Mouse (Mus musculus) cortical plate, adult 2 months (tissue): ENCODE results near the gene Efcab1. TPM values are rescaled to one million over a fixed set of nuclear protein-coding genes. Genes with fewer than 3 reads are reported as not detected.
A peak's percentile ranks its signal among the peaks of the same experiment; 100 is the strongest.
"Not testable (repeated sequence)": the region's sequence is repeated elsewhere in the genome, so short reads cannot be mapped to it uniquely, and the experiment has no call there.

ENCODE experiments used
- H3K27ac ChIP-seq: fragments of 200-500 bp; 2 replicates; pipeline ENCODE4 v1.5.1; 2012; ENCODE audit warnings: low read length, control low read depth, inconsistent platforms; ENCODE audit not compliant: insufficient read depth
- H3K4me1 ChIP-seq: fragments of 200-500 bp; 2 replicates; pipeline ENCODE4 v1.6.1; 2011; ENCODE audit warnings: low read length; ENCODE audit not compliant: control insufficient read depth, insufficient read depth
- H3K4me3 ChIP-seq: fragments of 200-500 bp; 2 replicates; pipeline ENCODE4 v1.5.1; 2011; ENCODE audit warnings: mild to moderate bottlenecking, low read length, control low read depth; ENCODE audit not compliant: insufficient read depth
- CTCF ChIP-seq: fragments of 200-500 bp; IDR thresholded peaks from 2 replicates; pipeline ENCODE4 v1.5.1; 2011; ENCODE audit warnings: mild to moderate bottlenecking, control low read depth, low read length; ENCODE audit not compliant: insufficient read depth; ENCODE audit errors: extremely low read depth
- POLR2A ChIP-seq: fragments of 200-500 bp; IDR thresholded peaks from 2 replicates; pipeline ENCODE4 v1.6.1; 2011; ENCODE audit warnings: mild to moderate bottlenecking, low read length, control low read depth; ENCODE audit not compliant: insufficient read depth; ENCODE audit errors: extremely low read depth
- polyA plus RNA-seq: library from polyadenylated mRNA; depleted of rRNA; stranded (reverse); fragments of >200 nt; gene quantifications from 2 replicates; pipeline ENCODE4 v1.2.3, GENCODE M21; 2012; rRNA removed

The Efcab1 gene
- polyA plus RNA-seq: 3.9 and 4.4 TPM in 2 replicates

DNA sequence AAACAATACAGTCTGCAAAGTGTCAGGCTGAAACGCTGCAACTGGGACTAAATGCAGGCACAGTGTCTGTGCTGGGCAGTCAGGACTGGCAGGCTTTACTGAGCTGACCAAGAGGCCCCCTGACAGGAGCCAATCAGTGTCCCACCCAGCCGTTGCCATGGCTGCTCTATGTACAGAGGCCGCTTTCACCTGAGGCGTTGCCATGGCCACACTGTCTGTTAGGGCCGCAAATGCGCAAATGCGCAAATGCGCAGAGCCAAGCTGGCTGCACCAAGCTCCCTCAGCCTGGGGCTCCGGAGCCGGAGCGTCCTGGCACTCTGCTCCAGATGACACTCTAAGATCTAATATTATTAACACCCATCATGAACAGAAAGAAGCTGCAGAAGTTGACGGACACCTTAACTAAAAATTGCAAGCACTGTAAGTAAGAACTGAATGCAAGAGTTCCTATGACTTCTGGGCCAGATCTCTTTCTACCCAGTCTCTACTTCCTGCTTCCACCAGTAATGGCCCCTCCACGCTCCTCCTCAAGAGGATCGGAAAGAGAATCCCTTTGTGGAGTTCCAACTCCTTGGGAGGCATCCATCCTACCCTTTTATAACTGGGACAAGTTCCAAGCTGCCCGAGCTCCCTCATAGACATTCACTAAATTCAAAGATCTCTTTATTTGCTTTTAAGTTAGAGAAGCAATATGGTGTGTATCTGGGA lies at the start of gene Efcab1:
Gene Efcab1, plus strand, starts transcription at position 214 of the 708 bp plus-strand sequence.
- TF ChIP-seq CTCF (no peak), POLR2A (peak; percentile 55; the same call in 1 of the 2 replicates)
- peak within 1 kb of the TSS; percentile 34 for H3K4me3 ChIP-seq
- no peak within 1 kb of the TSS for H3K27ac ChIP-seq

DNA sequence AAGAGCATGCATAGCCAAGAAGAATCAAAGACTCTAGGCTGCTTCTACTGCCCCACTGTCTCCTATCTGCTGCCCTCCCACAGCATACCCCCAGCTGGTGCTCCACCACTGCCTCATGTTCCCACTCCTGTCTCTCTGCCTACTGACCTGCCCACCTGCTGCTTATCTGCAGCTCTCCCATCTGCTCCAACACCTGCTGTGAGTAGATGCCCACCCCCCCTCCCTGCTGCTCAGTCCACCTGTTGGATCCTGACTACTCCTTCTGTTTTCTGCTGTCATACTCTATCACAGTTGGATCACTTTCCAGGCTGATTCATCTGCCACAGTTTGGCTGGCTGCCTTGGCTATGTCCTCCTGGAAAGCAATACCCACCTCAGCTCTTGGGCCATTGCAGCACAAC lies 47.0 kb upstream of the Efcab1 start:
- Histone ChIP-seq H3K4me3 (no peak overlapping the region), H3K4me1 (no peaks in the 10 kb centered on the region), H3K27ac (no peak overlapping the region)
- TF ChIP-seq POLR2A: no peak
- no peak for TF ChIP-seq CTCF

More for the DNA sequence above, at the start of gene Efcab1:
- no peaks in the 10 kb centered on the region for H3K4me1 ChIP-seq

DNA sequence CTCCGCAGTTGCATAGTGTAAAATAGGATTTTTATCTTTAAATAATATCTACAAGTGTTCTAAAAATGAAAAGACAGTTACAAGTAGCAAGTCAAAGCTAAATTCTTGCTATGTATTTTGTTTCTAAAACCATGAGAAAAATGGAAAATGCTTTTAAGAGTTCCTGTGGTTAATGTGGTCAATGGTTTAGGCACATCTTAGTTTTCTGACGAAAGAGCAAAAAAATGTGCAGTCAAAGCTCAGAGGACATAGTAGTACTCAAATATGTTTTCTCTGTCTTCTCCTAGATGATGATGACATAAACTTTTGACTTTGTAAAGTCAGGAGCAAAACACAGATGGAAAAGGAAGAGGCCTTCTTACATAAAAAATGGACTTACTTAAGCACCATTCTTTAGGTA lies 21.5 kb upstream of the Efcab1 start:
- no peak for TF ChIP-seq POLR2A
- TF ChIP-seq CTCF: no peak
- H3K4me1 ChIP-seq: no peaks in the 10 kb centered on the region
- no peak overlapping the region for H3K4me3 ChIP-seq
- no peak overlapping the region for H3K27ac ChIP-seq

DNA sequence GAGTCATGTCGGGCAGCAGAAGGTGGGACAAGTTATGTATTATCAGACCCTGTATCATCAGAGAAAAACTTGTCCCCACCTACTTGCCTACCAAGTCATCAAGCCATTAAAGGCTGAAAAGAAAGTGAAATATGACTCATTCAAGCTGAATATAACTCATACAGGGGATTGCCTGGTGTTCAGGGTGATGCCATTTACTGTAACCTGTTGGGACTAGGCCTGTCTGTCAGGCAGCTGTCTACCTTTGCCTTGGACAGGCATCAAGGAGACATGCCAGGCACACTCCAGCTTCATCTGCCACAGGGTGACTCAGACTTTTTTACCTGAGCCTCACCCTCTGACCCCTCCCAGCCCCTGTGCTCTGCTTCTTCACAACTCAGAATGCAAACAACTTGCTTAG lies 21.0 kb upstream of the Efcab1 start:
- Histone ChIP-seq H3K27ac (no peak overlapping the region), H3K4me1 (no peaks in the 10 kb centered on the region), H3K4me3 (no peak overlapping the region)
- TF ChIP-seq POLR2A (no peak), CTCF (no peak)

DNA sequence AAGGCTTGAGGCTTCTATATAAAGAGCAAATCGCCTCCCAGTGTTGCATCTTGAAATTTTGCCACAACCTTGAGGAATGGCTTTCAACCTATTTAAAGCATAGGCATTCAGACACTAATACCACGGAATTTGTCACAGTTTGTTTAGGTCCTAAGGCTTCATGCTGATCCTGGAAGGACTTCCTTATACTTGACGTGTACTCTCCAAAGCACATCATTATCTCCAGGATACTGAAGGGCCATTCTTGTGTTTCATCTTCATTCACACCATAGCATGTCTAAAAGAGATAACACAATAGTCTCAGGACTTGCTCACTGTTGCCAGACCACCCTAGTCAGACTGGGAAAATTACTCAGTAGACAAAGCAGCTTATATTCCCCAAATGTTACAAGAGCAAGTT lies 13.9 kb upstream of the Efcab1 start:
- Histone ChIP-seq H3K27ac (no peak overlapping the region), H3K4me3 (no peak overlapping the region), H3K4me1 (no peaks in the 10 kb centered on the region)
- TF ChIP-seq CTCF (no peak), POLR2A (no peak)

DNA sequence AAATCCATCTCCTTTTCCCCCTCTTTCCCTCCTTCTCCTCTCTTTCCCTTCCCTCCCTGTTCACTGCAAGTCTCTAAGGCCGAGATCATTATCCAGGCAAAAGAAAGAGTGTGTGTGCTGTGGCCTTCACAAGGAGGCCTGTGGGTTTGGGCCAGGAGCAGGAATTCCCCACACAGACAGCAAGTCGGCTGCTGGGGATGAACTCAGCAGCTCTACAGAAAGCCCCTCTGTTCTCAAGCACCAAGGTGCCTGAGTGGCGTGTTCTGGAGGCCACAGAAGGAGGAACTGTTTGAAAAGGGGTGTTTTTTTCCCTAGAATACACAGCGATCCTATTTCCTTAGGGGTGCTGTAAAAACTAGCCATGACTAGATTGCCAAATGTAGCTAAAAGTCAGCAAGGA lies 12.5 kb upstream of the Efcab1 start:
- no peak overlapping the region for H3K27ac ChIP-seq
- no peak overlapping the region for H3K4me3 ChIP-seq
- TF ChIP-seq POLR2A (no peak), CTCF (no peak)
- H3K4me1 ChIP-seq: no peaks in the 10 kb centered on the region

DNA sequence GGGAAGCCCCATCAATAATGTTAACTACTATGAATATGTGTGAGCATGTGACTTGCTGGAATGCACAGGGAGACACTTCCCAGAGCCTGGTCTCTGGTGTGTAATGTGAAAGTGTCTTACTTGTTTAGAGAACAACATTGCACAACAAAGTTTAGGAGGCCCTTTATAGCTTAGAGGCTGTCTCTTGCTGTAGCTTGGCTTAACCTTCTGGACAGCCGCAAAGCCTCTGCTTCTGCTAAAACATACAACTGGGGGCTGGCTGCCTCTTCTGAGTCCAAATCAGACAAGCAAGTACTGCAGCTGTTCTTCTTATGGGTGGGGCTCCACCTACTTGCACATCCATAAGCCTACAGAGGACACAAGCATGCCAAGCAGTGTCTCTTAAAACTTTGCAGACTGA lies 11.7 kb upstream of the Efcab1 start:
- TF ChIP-seq CTCF (no peak), POLR2A (no peak)
- Histone ChIP-seq H3K27ac (no peak overlapping the region), H3K4me1 (no peaks in the 10 kb centered on the region), H3K4me3 (no peak overlapping the region)

DNA sequence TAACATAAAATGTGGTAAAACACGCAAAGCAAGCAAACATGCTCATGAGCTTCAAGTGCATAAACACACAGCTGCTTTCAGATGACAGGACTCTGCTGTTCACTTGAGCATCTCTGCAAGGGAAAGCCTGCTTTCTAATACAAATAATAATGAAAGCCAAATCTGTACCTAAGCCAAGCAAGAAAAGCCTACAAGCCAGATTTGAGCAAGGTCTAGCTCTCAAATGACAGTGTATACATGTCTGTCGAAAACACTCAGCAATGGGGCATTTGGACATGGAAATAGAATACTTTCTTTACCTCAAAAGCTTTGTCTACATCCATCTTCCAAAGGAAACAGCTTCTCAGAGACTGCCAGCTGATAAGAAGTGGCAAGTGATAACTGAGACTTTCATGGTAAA lies 10.9 kb upstream of the Efcab1 start:
- H3K27ac ChIP-seq: no peak overlapping the region
- no peaks in the 10 kb centered on the region for H3K4me1 ChIP-seq
- no peak overlapping the region for H3K4me3 ChIP-seq
- TF ChIP-seq CTCF: no peak
- TF ChIP-seq POLR2A: no peak

DNA sequence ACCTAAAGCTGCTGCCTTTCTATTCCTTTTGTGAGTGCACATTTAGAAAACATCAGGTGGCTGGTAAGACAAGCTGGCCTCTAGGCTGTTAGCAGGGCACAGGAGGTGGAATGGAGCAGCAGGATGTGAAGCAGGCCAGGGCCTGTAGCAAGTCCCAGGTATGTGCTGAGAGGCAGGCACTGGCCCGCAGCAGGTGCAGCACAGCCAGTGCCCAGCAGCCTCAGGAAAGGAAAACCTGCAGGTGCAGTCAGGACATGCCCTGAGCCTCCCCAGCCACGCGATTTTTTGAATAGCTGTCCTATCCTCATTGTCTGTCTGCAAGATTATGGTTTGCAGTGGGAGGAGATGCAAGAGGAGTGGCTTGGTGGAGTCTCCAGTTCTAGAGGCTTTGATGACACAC lies 24.3 kb downstream of the Efcab1 start:
- H3K27ac ChIP-seq, H3K4me3 ChIP-seq, H3K4me1 ChIP-seq: not testable (repeated sequence)

DNA sequence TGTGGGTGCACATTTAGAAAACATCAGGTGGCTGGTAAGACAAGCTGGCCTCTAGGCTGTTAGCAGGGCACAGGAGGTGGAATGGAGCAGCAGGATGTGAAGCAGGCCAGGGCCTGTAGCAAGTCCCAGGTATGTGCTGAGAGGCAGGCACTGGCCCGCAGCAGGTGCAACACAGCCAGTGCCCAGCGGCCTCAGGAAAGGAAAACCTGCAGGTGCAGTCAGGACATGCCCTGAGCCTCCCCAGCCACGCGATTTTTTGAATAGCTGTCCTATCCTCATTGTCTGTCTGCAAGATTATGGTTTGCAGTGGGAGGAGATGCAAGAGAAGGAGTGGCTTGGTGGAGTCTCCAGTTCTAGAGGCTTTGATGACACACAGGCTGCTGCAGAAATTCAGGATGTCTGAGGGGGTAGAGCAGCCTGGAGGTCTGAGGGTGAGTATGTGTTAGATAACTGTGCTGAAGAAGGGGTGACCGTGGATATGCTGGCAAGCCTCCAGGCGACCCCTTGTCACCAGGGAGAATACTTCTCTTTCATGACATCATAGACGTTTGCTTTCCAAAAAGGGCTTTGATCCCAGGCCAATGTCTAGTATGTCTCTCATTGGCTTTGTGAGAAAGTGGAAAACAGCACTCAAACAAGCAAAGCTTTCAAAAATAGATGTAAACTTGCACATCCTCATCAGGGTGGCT lies 30.2 kb downstream of the Efcab1 start:
- H3K27ac ChIP-seq, H3K4me1 ChIP-seq, H3K4me3 ChIP-seq: not testable (repeated sequence)

DNA sequence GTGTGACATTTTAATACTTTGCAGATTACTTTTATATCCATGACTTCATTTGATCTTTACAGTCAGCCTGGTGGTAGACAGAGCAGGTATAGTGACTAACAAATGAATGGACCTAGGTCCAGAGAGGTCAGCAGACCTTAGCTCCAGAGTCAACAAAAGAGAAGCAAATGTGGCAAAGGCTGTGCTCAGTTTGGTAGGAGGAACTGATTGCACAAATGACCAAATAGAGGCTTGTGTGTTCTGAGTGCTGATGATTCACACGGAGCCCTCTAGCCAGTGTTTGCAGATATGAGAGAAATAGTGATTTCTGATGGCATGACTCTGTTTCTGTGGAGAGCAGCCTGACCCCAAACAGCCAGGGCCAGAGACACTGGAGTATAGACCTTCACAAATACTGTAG lies 33.1 kb downstream of the Efcab1 start:
- Histone ChIP-seq H3K4me3 (no peak overlapping the region), H3K4me1 (no peaks in the 10 kb centered on the region), H3K27ac (no peak overlapping the region)
- TF ChIP-seq CTCF: no peak
